1 mouse cellular context compared by ENCODE assay signal in the genomic region with DNA sequence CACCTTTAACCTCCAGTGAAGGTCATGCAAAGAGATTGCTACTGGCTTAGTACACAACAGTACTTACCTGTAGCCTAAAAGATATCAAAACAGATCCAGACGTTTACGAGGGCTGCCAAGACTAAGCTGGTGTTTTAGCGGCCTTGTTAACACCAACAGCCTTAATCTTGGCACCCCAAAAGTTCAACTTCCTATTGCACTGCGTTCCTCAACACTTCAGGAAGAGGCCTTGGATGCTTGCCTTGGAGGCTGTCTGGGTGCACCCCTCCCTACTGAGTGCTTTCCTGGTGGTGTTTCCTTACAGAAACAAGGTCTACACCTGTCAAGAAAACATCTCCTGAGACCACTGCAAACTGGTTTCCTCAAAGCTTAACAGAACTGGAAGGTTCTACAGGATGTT.
A peak's percentile ranks its signal among the peaks of the same experiment; 100 is the strongest.
TF ChIP-seq lines count a peak whose summit lies in the region.

No protein-coding gene starts in this region.

TF ChIP-seq in MEL, 35 proteins besides CTCF, POLR2A, EP300 and RAD21 (continued from another document):
- TF ChIP-seq NRF1 (IDR thresholded peaks at IDR 0.05; ENCODE audit: insufficient read depth, low read depth, low read length, poor library complexity, severe bottlenecking) (peak; percentile 13; the same call in 1 of the 2 replicates), SIN3A (IDR thresholded peaks at IDR 0.05; ENCODE audit: low read length) (peak; percentile 67; the same call in 1 of the 2 replicates), TBP (IDR thresholded peaks at IDR 0.05; ENCODE audit: low read depth, low read length) (no peak), ZMIZ1 (IDR thresholded peaks at IDR 0.05; ENCODE audit: low read depth, low read length) (no peak), MAX (IDR thresholded peaks at IDR 0.05; ENCODE audit: low read length) (no peak; the same call in 1 of the 2 replicates), TCF12 (IDR thresholded peaks at IDR 0.05; ENCODE audit: low read depth, low read length) (peak; percentile 77), JUND (IDR thresholded peaks at IDR 0.05; ENCODE audit: low read depth, low read length) (no peak), USF2 (IDR thresholded peaks at IDR 0.05; ENCODE audit: borderline replicate concordance in 1 of 2, insufficient read depth in 1 of 2, low read depth in 1 of 2, low read length in 2 of 2) (no peak), MAFK (IDR thresholded peaks at IDR 0.05; ENCODE audit: borderline replicate concordance, low read depth, low read length) (no peak), GATA1 (IDR thresholded peaks at IDR 0.05; ENCODE audit: low read depth, low read length) (peak; percentile 40; the same call in 1 of the 2 replicates), POLR2AphosphoS5 (IDR thresholded peaks at IDR 0.05; ENCODE audit: borderline replicate concordance, low read depth, low read length) (no peak), HCFC1 (IDR thresholded peaks at IDR 0.05; ENCODE audit: low read depth, low read length) (no peak), NELFE (IDR thresholded peaks at IDR 0.05; ENCODE audit: low read depth, low read length) (no peak), ELF1 (IDR thresholded peaks at IDR 0.05; ENCODE audit: low read depth, low read length) (peak; percentile 70; the same call in 1 of the 2 replicates), GABPA (IDR thresholded peaks at IDR 0.05; ENCODE audit: low read depth, low read length) (no peak), RCOR1 (IDR thresholded peaks at IDR 0.05; ENCODE audit: low read depth, low read length) (0 out of 2 replicates have a peak, but pooled peaks have one; percentile 23), POLR2AphosphoS2 (IDR thresholded peaks at IDR 0.05; ENCODE audit: low read length) (no peak), MXI1 (IDR thresholded peaks at IDR 0.05; ENCODE audit: low read depth, low read length) (peak; percentile 62), E2F4 (IDR thresholded peaks at IDR 0.05; ENCODE audit: borderline replicate concordance, low read depth, low read length) (no peak), CHD1 (IDR thresholded peaks at IDR 0.05; ENCODE audit: low read depth, low read length) (0 out of 2 replicates have a peak, but pooled peaks have one; percentile 74), BHLHE40 (IDR thresholded peaks at IDR 0.05; ENCODE audit: borderline replicate concordance, low read depth, low read length) (no peak), MYB (IDR thresholded peaks at IDR 0.05; ENCODE audit: low read depth, low read length) (0 out of 2 replicates have a peak, but pooled peaks have one; percentile 28), SMC3 (IDR thresholded peaks at IDR 0.05; ENCODE audit: low read depth, low read length) (no peak), KAT2A (conservative IDR thresholded peaks at IDR 0.05; ENCODE audit: low read depth, low read length) (no peak), MAZ (IDR thresholded peaks at IDR 0.05; ENCODE audit: low read depth, low read length) (no peak), USF1 (IDR thresholded peaks at IDR 0.05; ENCODE audit: low read depth, low read length) (no peak), UBTF (IDR thresholded peaks at IDR 0.05; ENCODE audit: borderline replicate concordance, insufficient read depth, low read depth, low read length) (no peak), ETS1 (IDR thresholded peaks at IDR 0.05; ENCODE audit: low read depth, low read length) (peak; percentile 47; the same call in 1 of the 2 replicates), MEF2A (IDR thresholded peaks at IDR 0.05; ENCODE audit: extremely low read depth, insufficient replicate concordance, low read depth, low read length, poor library complexity, severe bottlenecking) (0 out of 2 replicates have a peak, but pooled peaks have one; percentile 21), TAL1 (IDR thresholded peaks at IDR 0.05; ENCODE audit: low read length) (0 out of 2 replicates have a peak, but pooled peaks have one; percentile 12)
